Mouse (Mus musculus): ENCODE measurements at regions not wholly inside any gene's neighbourhood (a gene's known extent, or its start where the extent isn't known, plus 50 kb on each side); places are given as distances from the start of the nearest gene placed in this dataset.

GRCm38 (mm10) chr3:5017742-5018141 is 732.9 kb upstream of the Gm8797 start:
- TF ChIP-seq CTCF (IDR thresholded peaks at IDR 0.05; ENCODE audit: control insufficient read depth, insufficient read depth, insufficient read length) (no peak), CEBPB (IDR thresholded peaks at IDR 0.05; ENCODE audit: low read depth) (no peak)
